Mouse (Mus musculus): ENCODE results near the gene Mlec. TPM values are rescaled to one million over a fixed set of nuclear protein-coding genes. Genes with fewer than 3 reads are reported as not detected.
"Not testable (repeated sequence)": the region's sequence is repeated elsewhere in the genome, so short reads cannot be mapped to it uniquely, and the experiment has no call there.

Gene Mlec
- total and polyA plus RNA-seq, 2 experiments from 2014 or later: 21.1 to 68.4 TPM

- peaks cover 27% of the 10 kb centered on the region; the same call in 1 of the 2 replicates for H3K36me3 ChIP-seq (replicated peaks; ENCODE audit: control insufficient read depth, insufficient read depth, low read length)
- WGBS: 95% methylated on average over 13 of the region's 13 CpGs
- H3K27me3 ChIP-seq (ENCODE audit: control insufficient read depth, insufficient read depth, low read length): no peaks in the 10 kb centered on the region
- H3K9ac ChIP-seq (replicated peaks; ENCODE audit: low read depth, low read length): no peak overlapping the region
- H3K4me1 ChIP-seq (ENCODE audit: control insufficient read depth, insufficient read depth): 0 out of 2 replicates have a peak, but pooled peaks cover 3% of the 10 kb centered on the region
- no peak overlapping the region for H3K4me3 ChIP-seq (ENCODE audit: low read depth, low read length)
- no peaks in the 10 kb centered on the region for H3K9me3 ChIP-seq (replicated peaks; ENCODE audit: control insufficient read depth, low read length)
- no peak overlapping the region for H3K27ac ChIP-seq (ENCODE audit: low read depth)
- no peak for DNase-seq (ENCODE audit: low spot score)
- H3K4me2 ChIP-seq (ENCODE audit: low read depth, low read length): no peak overlapping the region
- no peak for ATAC-seq (ENCODE audit: insufficient read depth, low read depth)
- no peak for TF ChIP-seq EP300 (IDR thresholded peaks at IDR 0.05; ENCODE audit: low read depth)
Observed at GRCm38 (mm10) chr5:115117467-115117866, 40.5 kb downstream of the Mlec start.

DNA sequence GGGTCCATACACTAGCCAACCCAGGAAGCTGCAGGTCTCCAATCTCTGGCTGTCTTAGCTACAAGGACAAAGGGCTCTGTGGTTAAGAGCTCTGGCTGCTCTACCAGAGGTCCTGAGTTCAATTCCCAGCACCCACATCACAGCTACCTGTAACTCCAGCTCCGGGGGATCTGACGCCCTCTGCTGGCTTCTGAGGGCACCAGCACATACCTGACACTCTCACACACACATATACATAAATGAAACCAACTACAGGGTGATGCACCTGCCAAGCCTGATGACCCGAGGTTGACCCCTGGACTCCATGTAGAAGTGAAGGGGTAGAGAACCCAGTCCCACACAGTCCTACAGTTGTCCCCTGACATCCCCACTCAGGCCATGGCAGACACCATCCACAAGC lies 41.6 kb downstream of the Mlec start:
- TF ChIP-seq EP300 (IDR thresholded peaks at IDR 0.05; ENCODE audit: low read depth) (no peak), CTCF (IDR thresholded peaks at IDR 0.05; ENCODE audit: low read depth) (no peak)
- ATAC-seq (ENCODE audit: insufficient read depth, low read depth) (no peak), DNase-seq (ENCODE audit: low spot score) (no peak)
- no peak overlapping the region for H3K4me3 ChIP-seq (ENCODE audit: low read depth, low read length)
- no peaks in the 10 kb centered on the region for H3K9me3 ChIP-seq (replicated peaks; ENCODE audit: control insufficient read depth, low read length)
- H3K4me2 ChIP-seq (ENCODE audit: low read depth, low read length): no peak overlapping the region
- no peak overlapping the region for H3K9ac ChIP-seq (replicated peaks; ENCODE audit: low read depth, low read length)
- peaks cover 35% of the 10 kb centered on the region for H3K36me3 ChIP-seq (replicated peaks; ENCODE audit: control insufficient read depth, insufficient read depth, low read length)
- no peaks in the 10 kb centered on the region for H3K27me3 ChIP-seq (ENCODE audit: control insufficient read depth, insufficient read depth, low read length)
- WGBS: 92% methylated on average over 3 of the region's 3 CpGs
- H3K4me1 ChIP-seq (ENCODE audit: control insufficient read depth, insufficient read depth): 0 out of 2 replicates have a peak, but pooled peaks cover 3% of the 10 kb centered on the region
- no peak overlapping the region for H3K27ac ChIP-seq (ENCODE audit: low read depth)

DNA sequence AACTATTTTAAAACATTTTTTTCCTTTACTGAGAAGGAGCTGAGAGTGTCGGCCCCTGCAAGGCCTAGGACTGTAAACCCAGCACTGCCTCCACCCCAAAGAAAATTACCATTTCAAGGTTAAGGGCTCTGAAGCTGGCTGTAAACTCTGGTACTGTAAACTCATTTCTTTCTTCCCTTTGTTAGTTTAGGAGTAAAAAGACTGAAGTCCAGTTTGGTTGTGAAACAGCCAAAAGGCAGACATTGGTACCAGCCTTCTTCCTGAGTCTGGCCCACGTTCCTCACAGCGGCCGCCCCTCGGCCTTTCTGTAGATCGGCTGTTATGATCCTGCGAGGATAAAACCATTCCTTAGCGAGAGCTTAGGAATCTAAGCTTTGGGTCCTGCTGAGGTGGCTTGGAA lies 43.5 kb downstream of the Mlec start:
- no peak overlapping the region for H3K4me3 ChIP-seq (ENCODE audit: low read depth, low read length)
- no peaks in the 10 kb centered on the region for H3K9me3 ChIP-seq (replicated peaks; ENCODE audit: control insufficient read depth, low read length)
- H3K27me3 ChIP-seq (ENCODE audit: control insufficient read depth, insufficient read depth, low read length): no peaks in the 10 kb centered on the region
- WGBS: 94% methylated on average over 8 of the region's 8 CpGs
- peaks cover 50% of the 10 kb centered on the region for H3K36me3 ChIP-seq (replicated peaks; ENCODE audit: control insufficient read depth, insufficient read depth, low read length)
- no peak overlapping the region for H3K9ac ChIP-seq (replicated peaks; ENCODE audit: low read depth, low read length)
- no peak for DNase-seq (ENCODE audit: low spot score)
- H3K4me2 ChIP-seq (ENCODE audit: low read depth, low read length): no peak overlapping the region
- no peak overlapping the region for H3K27ac ChIP-seq (ENCODE audit: low read depth)
- no peak for ATAC-seq (ENCODE audit: insufficient read depth, low read depth)
- TF ChIP-seq CTCF (IDR thresholded peaks at IDR 0.05; ENCODE audit: low read depth) (no peak), EP300 (IDR thresholded peaks at IDR 0.05; ENCODE audit: low read depth) (no peak)
- 0 out of 2 replicates have a peak, but pooled peaks cover 3% of the 10 kb centered on the region for H3K4me1 ChIP-seq (ENCODE audit: control insufficient read depth, insufficient read depth)

GRCm38 (mm10) chr5:115113244-115113643 lies 44.7 kb downstream of the Mlec start:
- TF ChIP-seq EP300 (IDR thresholded peaks at IDR 0.05; ENCODE audit: low read depth) (no peak), CTCF (IDR thresholded peaks at IDR 0.05; ENCODE audit: low read depth) (no peak)
- Histone ChIP-seq H3K27me3 (ENCODE audit: control insufficient read depth, insufficient read depth, low read length) (no peaks in the 10 kb centered on the region), H3K9me3 (replicated peaks; ENCODE audit: control insufficient read depth, low read length) (no peaks in the 10 kb centered on the region), H3K27ac (ENCODE audit: low read depth) (no peak overlapping the region), H3K4me3 (ENCODE audit: low read depth, low read length) (no peak overlapping the region), H3K4me2 (ENCODE audit: low read depth, low read length) (no peak overlapping the region), H3K4me1 (ENCODE audit: control insufficient read depth, insufficient read depth) (0 out of 2 replicates have a peak, but pooled peaks cover under 1% of the 10 kb centered on the region), H3K36me3 (replicated peaks; ENCODE audit: control insufficient read depth, insufficient read depth, low read length) (peaks cover 50% of the 10 kb centered on the region), H3K9ac (replicated peaks; ENCODE audit: low read depth, low read length) (no peak overlapping the region)
- 92% methylated on average over 12 of the region's 12 CpGs for WGBS
- no peak for DNase-seq (ENCODE audit: low spot score)
- ATAC-seq (ENCODE audit: insufficient read depth, low read depth): no peak

DNA sequence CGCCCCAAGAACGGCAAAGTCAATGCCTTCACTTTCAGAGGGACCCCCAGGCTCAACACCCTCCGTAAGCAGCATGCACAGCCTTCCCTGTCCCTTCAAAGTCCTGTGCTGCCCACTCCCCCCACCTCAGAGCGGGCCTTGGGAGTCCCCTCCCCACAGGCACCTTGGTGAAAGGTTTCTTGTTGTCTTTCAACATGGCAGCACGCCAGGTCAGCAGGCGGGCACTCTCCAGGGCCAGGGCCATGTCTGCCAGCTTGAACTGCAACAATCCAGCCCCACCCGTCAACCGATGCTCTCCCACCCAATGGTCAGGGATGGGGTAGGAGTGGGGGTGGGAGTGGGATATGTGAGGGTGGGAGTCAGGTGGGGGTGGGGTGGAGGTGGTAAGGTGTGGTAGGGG lies 46.8 kb downstream of the Mlec start:
- H3K27me3 ChIP-seq (ENCODE audit: control insufficient read depth, insufficient read depth, low read length): no peaks in the 10 kb centered on the region
- no peaks in the 10 kb centered on the region for H3K4me1 ChIP-seq (ENCODE audit: control insufficient read depth, insufficient read depth)
- H3K4me3 ChIP-seq (ENCODE audit: low read depth, low read length): no peak overlapping the region
- WGBS: 85% methylated on average over 8 of the region's 8 CpGs
- no peaks in the 10 kb centered on the region for H3K9me3 ChIP-seq (replicated peaks; ENCODE audit: control insufficient read depth, low read length)
- peaks cover 37% of the 10 kb centered on the region for H3K36me3 ChIP-seq (replicated peaks; ENCODE audit: control insufficient read depth, insufficient read depth, low read length)
- no peak overlapping the region for H3K4me2 ChIP-seq (ENCODE audit: low read depth, low read length)
- H3K27ac ChIP-seq (ENCODE audit: low read depth): no peak overlapping the region
- ATAC-seq (ENCODE audit: insufficient read depth, low read depth): no peak
- H3K9ac ChIP-seq (replicated peaks; ENCODE audit: low read depth, low read length): no peak overlapping the region
- no peak for DNase-seq (ENCODE audit: low spot score)
- TF ChIP-seq EP300 (IDR thresholded peaks at IDR 0.05; ENCODE audit: low read depth) (no peak), CTCF (IDR thresholded peaks at IDR 0.05; ENCODE audit: low read depth) (no peak)

- H3K27me3 ChIP-seq (ENCODE audit: control insufficient read depth, insufficient read depth, low read length); ATAC-seq (ENCODE audit: insufficient read depth, low read depth); H3K9ac ChIP-seq (replicated peaks; ENCODE audit: low read depth, low read length); H3K4me2 ChIP-seq (ENCODE audit: low read depth, low read length); H3K4me3 ChIP-seq (ENCODE audit: low read depth, low read length); DNase-seq (ENCODE audit: low spot score); H3K4me1 ChIP-seq (ENCODE audit: control insufficient read depth, insufficient read depth); H3K27ac ChIP-seq (ENCODE audit: low read depth); H3K9me3 ChIP-seq (replicated peaks; ENCODE audit: control insufficient read depth, low read length): not testable (repeated sequence)
- H3K36me3 ChIP-seq (replicated peaks; ENCODE audit: control insufficient read depth, insufficient read depth, low read length): peaks cover 19% of the 10 kb centered on the region
- 94% methylated on average over 23 of the region's 23 CpGs for WGBS
Observed at GRCm38 (mm10) chr5:115103253-115103652, 54.7 kb downstream of the Mlec start.
